Mouse (Mus musculus) urinary bladder, adult 2 months (tissue): ENCODE results near the gene Prkar2a. TPM values are rescaled to one million over a fixed set of nuclear protein-coding genes. Genes with fewer than 3 reads are reported as not detected.

Source experiments
- DNase-seq: peaks from one replicate; pipeline ENCODE4 v3.0.0; 2022; ENCODE audit warnings: low spot score
- polyA plus RNA-seq: library from polyadenylated mRNA; depleted of rRNA; stranded (reverse); fragments of >200 nt; gene quantifications from 2 replicates; pipeline ENCODE4 v1.2.3, GENCODE M21; 2012

Prkar2a gene
- polyA plus RNA-seq, 1 experiment = 24.5 TPM

GRCm38 (mm10) chr9:108692226-108693041, 3.3 kb downstream of the Prkar2a start:
- DNase-seq = peak; percentile 61

GRCm38 (mm10) chr9:108693946-108694345, 4.8 kb downstream of the Prkar2a start:
- no peak for DNase-seq

- no peak for DNase-seq
Observed at GRCm38 (mm10) chr9:108694533-108694932, 5.4 kb downstream of the Prkar2a start.

GRCm38 (mm10) chr9:108702476-108702875, 13.4 kb downstream of the Prkar2a start:
- DNase-seq = no peak

- DNase-seq = no peak
Observed at GRCm38 (mm10) chr9:108703373-108704110, 14.4 kb downstream of the Prkar2a start.

GRCm38 (mm10) chr9:108704591-108704990, 15.5 kb downstream of the Prkar2a start:
- no peak for DNase-seq

GRCm38 (mm10) chr9:108707212-108707611, 18.1 kb downstream of the Prkar2a start:
- DNase-seq = no peak

- DNase-seq = no peak
Observed at GRCm38 (mm10) chr9:108708833-108709232, 19.7 kb downstream of the Prkar2a start.

- no peak for DNase-seq
Observed at GRCm38 (mm10) chr9:108710767-108711166, 21.7 kb downstream of the Prkar2a start.

- DNase-seq = no peak
Observed at GRCm38 (mm10) chr9:108716199-108716598, 27.1 kb downstream of the Prkar2a start.

- no peak for DNase-seq
Observed at GRCm38 (mm10) chr9:108723751-108724150, 34.6 kb downstream of the Prkar2a start.

GRCm38 (mm10) chr9:108726116-108726515, 37.0 kb downstream of the Prkar2a start:
- DNase-seq = no peak

- no peak for DNase-seq
Observed at GRCm38 (mm10) chr9:108729050-108729449, 39.9 kb downstream of the Prkar2a start.

GRCm38 (mm10) chr9:108732462-108732861, 43.3 kb downstream of the Prkar2a start:
- no peak for DNase-seq

GRCm38 (mm10) chr9:108734626-108735025, 45.5 kb downstream of the Prkar2a start:
- DNase-seq = no peak

GRCm38 (mm10) chr9:108739239-108739638, 50.1 kb downstream of the Prkar2a start:
- no peak for DNase-seq

GRCm38 (mm10) chr9:108740062-108740461, 50.9 kb downstream of the Prkar2a start:
- no peak for DNase-seq

GRCm38 (mm10) chr9:108742048-108742447, 52.9 kb downstream of the Prkar2a start:
- no peak for DNase-seq

- no peak for DNase-seq
Observed at GRCm38 (mm10) chr9:108746876-108747499, 57.9 kb downstream of the Prkar2a start.

- DNase-seq = no peak
Observed at GRCm38 (mm10) chr9:108747694-108748093, 58.6 kb downstream of the Prkar2a start.

- no peak for DNase-seq
Observed at GRCm38 (mm10) chr9:108748600-108749183, 59.6 kb downstream of the Prkar2a start.

- DNase-seq = no peak
Observed at GRCm38 (mm10) chr9:108750616-108751015, 61.5 kb downstream of the Prkar2a start.
